Mouse (Mus musculus): ENCODE results near the gene Fdx1. TPM values are rescaled to one million over a fixed set of nuclear protein-coding genes. Genes with fewer than 3 reads are reported as not detected.

Gene Fdx1
- polyA plus RNA-seq (2012; rRNA removed) = 36.0 and 43.0 TPM in 2 replicates

GRCm38 (mm10) chr9:51962975-51963701 is at the start of gene Fdx1:
Gene Fdx1, minus strand, starts transcription at chr9:51963556.
- DNase-seq (ENCODE audit: low read depth) = no peak

- no peak for DNase-seq (ENCODE audit: low read depth)
These were observed 49.6 kb upstream of the Fdx1 start for GRCm38 (mm10) chr9:52012781-52013436.

- DNase-seq (ENCODE audit: low read depth) = no peak
These were observed 49.0 kb upstream of the Fdx1 start for GRCm38 (mm10) chr9:52012311-52012710.

GRCm38 (mm10) chr9:52008511-52008910 is 45.2 kb upstream of the Fdx1 start:
- no peak for DNase-seq (ENCODE audit: low read depth)

- DNase-seq (ENCODE audit: low read depth) = no peak
These were observed 44.0 kb upstream of the Fdx1 start for GRCm38 (mm10) chr9:52007341-52007740.

GRCm38 (mm10) chr9:52003501-52003900 is 40.1 kb upstream of the Fdx1 start:
- DNase-seq (ENCODE audit: low read depth) = no peak

- DNase-seq (ENCODE audit: low read depth) = no peak
These were observed 32.2 kb upstream of the Fdx1 start for GRCm38 (mm10) chr9:51995331-51996099.

GRCm38 (mm10) chr9:51994636-51995260 is 31.4 kb upstream of the Fdx1 start:
- DNase-seq (ENCODE audit: low read depth) = no peak

- no peak for DNase-seq (ENCODE audit: low read depth)
These were observed 30.3 kb upstream of the Fdx1 start for GRCm38 (mm10) chr9:51993486-51994275.

- no peak for DNase-seq (ENCODE audit: low read depth)
These were observed 28.0 kb upstream of the Fdx1 start for GRCm38 (mm10) chr9:51991241-51991876.

GRCm38 (mm10) chr9:51990828-51991227 is 27.5 kb upstream of the Fdx1 start:
- DNase-seq (ENCODE audit: low read depth) = no peak

- DNase-seq (ENCODE audit: low read depth) = no peak
These were observed 22.2 kb upstream of the Fdx1 start for GRCm38 (mm10) chr9:51985493-51986099.

GRCm38 (mm10) chr9:51981131-51981530 is 17.8 kb upstream of the Fdx1 start:
- no peak for DNase-seq (ENCODE audit: low read depth)

GRCm38 (mm10) chr9:51979301-51979700 is 15.9 kb upstream of the Fdx1 start:
- no peak for DNase-seq (ENCODE audit: low read depth)

GRCm38 (mm10) chr9:51978545-51979259 is 15.3 kb upstream of the Fdx1 start:
- DNase-seq (ENCODE audit: low read depth) = no peak

GRCm38 (mm10) chr9:51977439-51978000 is 14.2 kb upstream of the Fdx1 start:
- no peak for DNase-seq (ENCODE audit: low read depth)

GRCm38 (mm10) chr9:51974871-51975270 is 11.5 kb upstream of the Fdx1 start:
- DNase-seq (ENCODE audit: low read depth) = no peak

GRCm38 (mm10) chr9:51973846-51974245 is 10.5 kb upstream of the Fdx1 start:
- DNase-seq (ENCODE audit: low read depth) = no peak

GRCm38 (mm10) chr9:51966373-51966772 is 3.0 kb upstream of the Fdx1 start:
- no peak for DNase-seq (ENCODE audit: low read depth)

Measured in gonadal fat pad, adult 2 months (tissue).